8 mouse cellular contexts compared by ENCODE assay signal in the genomic region with DNA sequence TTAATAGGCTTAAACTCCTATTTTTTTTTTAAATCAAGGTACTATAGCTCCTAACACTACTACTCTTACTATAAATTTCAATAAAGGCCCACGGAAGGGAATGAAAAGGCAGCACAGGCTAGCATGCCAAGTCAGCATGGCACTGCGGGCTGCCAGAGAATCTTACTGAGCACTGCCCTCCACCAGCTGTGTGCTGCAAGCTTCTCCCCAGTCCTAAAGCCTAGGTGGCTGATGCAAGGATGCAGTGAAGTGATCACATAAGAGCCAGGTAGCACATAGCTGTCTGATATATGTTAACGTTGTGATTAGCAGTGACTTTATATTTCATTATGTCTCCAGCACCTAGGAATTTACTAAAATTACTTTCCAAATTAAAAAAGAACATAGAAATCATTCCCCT. TPM values are rescaled to one million over a fixed set of nuclear protein-coding genes. Genes with fewer than 3 reads are reported as not detected.
DNase-seq lines count a peak whose midpoint lies in the region; ATAC-seq and TF ChIP-seq lines count a peak whose summit lies in the region.

No protein-coding gene starts in this region.

- peak; percentile 25 for DNase-seq in lung, postnatal 0 days (ENCODE audit: low spot score)
- DNase-seq in lung, adult 2 months: no peak
- DNase-seq in c-Kit-negative CD71-positive TER-119-positive erythroid progenitor cells, embryonic 14.5 days (ENCODE audit: low read depth, low spot score): peak; percentile 46
- no peak for DNase-seq in heart, postnatal 0 days (ENCODE audit: low spot score)
- no peak for DNase-seq in liver, embryonic 13.5 days
- DNase-seq in ovary, postnatal 14 days (ENCODE audit: low spot score): no peak
- no peak for DNase-seq in adrenal gland, adult 18-20 months (ENCODE audit: low spot score in 2 of 2)
- no peak for DNase-seq in urinary bladder, postnatal 14 days (ENCODE audit: low spot score)

- no peak overlapping the region for H3K4me3 ChIP-seq in lung, postnatal 0 days (ENCODE audit: low read depth, low read length)
- no peak overlapping the region for H3K4me3 ChIP-seq in lung, adult 2 months (replicated peaks; ENCODE audit: extremely low read depth, low read depth, low read length)
- peak overlapping the region; percentile 18; the same call in 1 of the 2 replicates for H3K4me3 ChIP-seq in heart, postnatal 0 days (ENCODE audit: low read depth, low read length)
- peak overlapping the region; percentile 85 for H3K4me3 ChIP-seq in liver, embryonic 13.5 days (replicated peaks)

- H3K4me1 ChIP-seq in lung, postnatal 0 days (ENCODE audit: insufficient read depth, low read depth, low read length): peaks cover 2% of the 10 kb centered on the region; the same call in 1 of the 2 replicates
- H3K4me1 ChIP-seq in lung, adult 2 months (ENCODE audit: control insufficient read depth, insufficient read depth, low read length): peaks cover 5% of the 10 kb centered on the region
- H3K4me1 ChIP-seq in heart, postnatal 0 days (ENCODE audit: control insufficient read depth, insufficient read depth): peaks cover 6% of the 10 kb centered on the region; the same call in 1 of the 2 replicates
- H3K4me1 ChIP-seq in liver, embryonic 13.5 days (replicated peaks): peaks cover 26% of the 10 kb centered on the region

- no peak overlapping the region for H3K27ac ChIP-seq in lung, postnatal 0 days (ENCODE audit: low read length)
- H3K27ac ChIP-seq in heart, postnatal 0 days (ENCODE audit: low read depth): no peak overlapping the region
- peak overlapping the region; percentile 71 for H3K27ac ChIP-seq in liver, embryonic 13.5 days

- TF ChIP-seq POLR2A in lung, adult 2 months (IDR thresholded peaks at IDR 0.05; ENCODE audit: borderline replicate concordance, extremely low read depth, low read depth, low read length): no peak

- H3K9ac ChIP-seq in lung, postnatal 0 days (replicated peaks; ENCODE audit: low read depth): no peak overlapping the region
- H3K9ac ChIP-seq in heart, postnatal 0 days (replicated peaks; ENCODE audit: low read depth, low read length): peak overlapping the region; percentile 34; the same call in 1 of the 2 replicates
- H3K9ac ChIP-seq in liver, embryonic 13.5 days: peak overlapping the region; percentile 76

- no peak for TF ChIP-seq EP300 in lung, postnatal 0 days (IDR thresholded peaks at IDR 0.05)
- no peak for TF ChIP-seq EP300 in heart, postnatal 0 days (IDR thresholded peaks at IDR 0.05; ENCODE audit: low read depth)

- H3K9me3 ChIP-seq in lung, postnatal 0 days (ENCODE audit: low read length): no peaks in the 10 kb centered on the region
- H3K9me3 ChIP-seq in heart, postnatal 0 days (replicated peaks; ENCODE audit: control insufficient read depth, low read length): no peaks in the 10 kb centered on the region
- H3K9me3 ChIP-seq in liver, embryonic 13.5 days (replicated peaks): no peaks in the 10 kb centered on the region

- no peak for ATAC-seq in lung, postnatal 0 days
- no peak for ATAC-seq in heart, postnatal 0 days (ENCODE audit: insufficient read depth, low read depth)
- no peak for ATAC-seq in liver, embryonic 13.5 days (ENCODE audit: low read depth)

- no peaks in the 10 kb centered on the region for H3K36me3 ChIP-seq in lung, postnatal 0 days (ENCODE audit: insufficient read depth, low read length)
- H3K36me3 ChIP-seq in heart, postnatal 0 days (replicated peaks; ENCODE audit: control insufficient read depth, insufficient read depth, low read length): peaks cover 8% of the 10 kb centered on the region; the same call in 1 of the 2 replicates
- H3K36me3 ChIP-seq in liver, embryonic 13.5 days: peaks cover 24% of the 10 kb centered on the region

- TF ChIP-seq CTCF in lung, postnatal 0 days (IDR thresholded peaks at IDR 0.05): no peak
- TF ChIP-seq CTCF in lung, adult 2 months (IDR thresholded peaks at IDR 0.05; ENCODE audit: insufficient read depth, low read length): no peak
- no peak for TF ChIP-seq CTCF in heart, postnatal 0 days (IDR thresholded peaks at IDR 0.05; ENCODE audit: low read depth)

- 22% methylated on average over 3 of the region's 3 CpGs for WGBS in lung, postnatal 0 days
- WGBS in lung, adult 2 months: 30% methylated on average over 3 of the region's 3 CpGs
- WGBS in heart, postnatal 0 days: 23% methylated on average over 3 of the region's 3 CpGs
- WGBS in liver, embryonic 13.5 days (ENCODE audit: insufficient replicate concordance): 19% methylated on average over 3 of the region's 3 CpGs

- H3K4me2 ChIP-seq in lung, postnatal 0 days (replicated peaks; ENCODE audit: low read depth, low read length): peak overlapping the region; percentile 80
- H3K4me2 ChIP-seq in heart, postnatal 0 days (ENCODE audit: low read depth, low read length): peak overlapping the region; percentile 77
- H3K4me2 ChIP-seq in liver, embryonic 13.5 days: peak overlapping the region; percentile 83

- no peaks in the 10 kb centered on the region for H3K27me3 ChIP-seq in lung, postnatal 0 days (replicated peaks; ENCODE audit: insufficient read depth, low read length)
- H3K27me3 ChIP-seq in heart, postnatal 0 days (ENCODE audit: control insufficient read depth, insufficient read depth, low read length): no peaks in the 10 kb centered on the region
- H3K27me3 ChIP-seq in liver, embryonic 13.5 days: no peaks in the 10 kb centered on the region

RNA-seq across cellular contexts. Expression of a gene that starts 1.1 kb away (rescaled TPM):
- polyA plus RNA-seq in lung, postnatal 0 days (2015; fragmentation: Nextera tagmentation; extraction: Ambion mirVana): 32.5 and 34.9 TPM in 2 replicates
- 12.9 and 23.9 TPM in 2 replicates for polyA plus RNA-seq in lung, adult 2 months (2012; rRNA removed)
- 33.9 and 41.0 TPM in 2 replicates for total RNA-seq in heart, postnatal 0 days (2014; rRNA removed; ENCODE audit: low replicate concordance)
- 17.2 and 18.2 TPM in 2 replicates for polyA plus RNA-seq in heart, postnatal 0 days (2015; fragmentation: Nextera tagmentation; extraction: Ambion mirVana)
- polyA plus RNA-seq in liver, embryonic 13.5 days (2015; fragmentation: Nextera tagmentation; extraction: Ambion mirVana): 95.9 and 100 TPM in 2 replicates
- 10 to 100 TPM; 39.0 to 57.3 TPM for total RNA-seq in adrenal gland, adult 18-20 months (2021)

RNA-seq across cellular contexts. Expression of a gene that starts 17.0 kb away (rescaled TPM):
- polyA plus RNA-seq in lung, postnatal 0 days (2015; fragmentation: Nextera tagmentation; extraction: Ambion mirVana): 44.0 and 45.4 TPM in 2 replicates
- 16.8 and 22.2 TPM in 2 replicates for polyA plus RNA-seq in lung, adult 2 months (2012; rRNA removed)
- total RNA-seq in heart, postnatal 0 days (2014; rRNA removed; ENCODE audit: low replicate concordance): 15.7 and 20.1 TPM in 2 replicates
- 23.4 and 24.3 TPM in 2 replicates for polyA plus RNA-seq in heart, postnatal 0 days (2015; fragmentation: Nextera tagmentation; extraction: Ambion mirVana)
- polyA plus RNA-seq in liver, embryonic 13.5 days (2015; fragmentation: Nextera tagmentation; extraction: Ambion mirVana): 11.2 and 14.4 TPM in 2 replicates
- total RNA-seq in adrenal gland, adult 18-20 months (2021): 10 to 100 TPM; 23.8 to 34.6 TPM

RNA-seq across cellular contexts. Expression of a gene that starts 17.0 kb away (rescaled TPM):
- polyA plus RNA-seq in lung, postnatal 0 days (2015; fragmentation: Nextera tagmentation; extraction: Ambion mirVana): 16.7 and 18.5 TPM in 2 replicates
- polyA plus RNA-seq in lung, adult 2 months (2012; rRNA removed): 8.8 and 9.0 TPM in 2 replicates
- 0.46 and 0.66 TPM in 2 replicates for total RNA-seq in heart, postnatal 0 days (2014; rRNA removed; ENCODE audit: low replicate concordance)
- 4.7 and 4.9 TPM in 2 replicates for polyA plus RNA-seq in heart, postnatal 0 days (2015; fragmentation: Nextera tagmentation; extraction: Ambion mirVana)
- polyA plus RNA-seq in liver, embryonic 13.5 days (2015; fragmentation: Nextera tagmentation; extraction: Ambion mirVana): 1.3 and 1.7 TPM in 2 replicates
- 1 to 10 TPM; 1.9 to 3.5 TPM for total RNA-seq in adrenal gland, adult 18-20 months (2021)

RNA-seq across cellular contexts. Expression of a gene that starts 18.3 kb away (rescaled TPM):
- polyA plus RNA-seq in lung, postnatal 0 days (2015; fragmentation: Nextera tagmentation; extraction: Ambion mirVana): 7.1 and 7.6 TPM in 2 replicates
- polyA plus RNA-seq in lung, adult 2 months (2012; rRNA removed): 7.7 and 13.8 TPM in 2 replicates
- total RNA-seq in heart, postnatal 0 days (2014; rRNA removed; ENCODE audit: low replicate concordance): 1.5 and 13.4 TPM in 2 replicates
- 5.9 and 7.3 TPM in 2 replicates for polyA plus RNA-seq in heart, postnatal 0 days (2015; fragmentation: Nextera tagmentation; extraction: Ambion mirVana)
- polyA plus RNA-seq in liver, embryonic 13.5 days (2015; fragmentation: Nextera tagmentation; extraction: Ambion mirVana): 5.3 and 5.9 TPM in 2 replicates
- 1 to 10 TPM; 5.0 to 5.4 TPM for total RNA-seq in adrenal gland, adult 18-20 months (2021)

RNA-seq across cellular contexts. Expression of a gene that starts 18.6 kb away (rescaled TPM):
- 0.39 and 3.6 TPM in 2 replicates for polyA plus RNA-seq in lung, postnatal 0 days (2015; fragmentation: Nextera tagmentation; extraction: Ambion mirVana)
- polyA plus RNA-seq in lung, adult 2 months (2012; rRNA removed): 0.73 and 1.2 TPM in 2 replicates
- not detected in 2 replicates for total RNA-seq in heart, postnatal 0 days (2014; rRNA removed; ENCODE audit: low replicate concordance)
- 1.2 TPM in 1 of 2 replicates, not detected in the other for polyA plus RNA-seq in heart, postnatal 0 days (2015; fragmentation: Nextera tagmentation; extraction: Ambion mirVana)
- 1.2 and 1.7 TPM in 2 replicates for polyA plus RNA-seq in liver, embryonic 13.5 days (2015; fragmentation: Nextera tagmentation; extraction: Ambion mirVana)
- total RNA-seq in adrenal gland, adult 18-20 months (2021): not detected

Comparison
In these comparisons a context has a peak if more than half of its experiments do, and no peak if none do; other contexts are left out.
1. DNase-seq: peak in lung, postnatal 0 days (single experiment) and c-Kit-negative CD71-positive TER-119-positive erythroid progenitor cells, embryonic 14.5 days (single experiment); none in lung, adult 2 months (single experiment), heart, postnatal 0 days (single experiment), liver, embryonic 13.5 days (single experiment), ovary, postnatal 14 days (single experiment), adrenal gland, adult 18-20 months (0 of 2) and urinary bladder, postnatal 14 days (single experiment).
2. H3K4me3 ChIP-seq: peak in heart, postnatal 0 days (single experiment) and liver, embryonic 13.5 days (single experiment); none in lung, postnatal 0 days (single experiment) and lung, adult 2 months (single experiment).
3. Peak in every context shown above with its lines, with median percentiles within 50 percentile points of each other: H3K4me2 ChIP-seq.